Mouse (Mus musculus) subcutaneous adipose tissue, adult 2 months (tissue): ENCODE measurements around the gene Slc9b1. TPM values are rescaled to one million over a fixed set of nuclear protein-coding genes. Genes with fewer than 3 reads are reported as not detected.

Experiments used
- polyA plus RNA-seq: library from polyadenylated mRNA; depleted of rRNA; stranded (reverse); fragments of >200 nt; gene quantifications from 2 replicates; pipeline ENCODE4 v1.2.3, GENCODE M21; 2012; ENCODE audit warnings: low replicate concordance; rRNA removed

The Slc9b1 gene
- 0.07 TPM in 1 of 2 replicates, not detected in the other for polyA plus RNA-seq

DNA sequence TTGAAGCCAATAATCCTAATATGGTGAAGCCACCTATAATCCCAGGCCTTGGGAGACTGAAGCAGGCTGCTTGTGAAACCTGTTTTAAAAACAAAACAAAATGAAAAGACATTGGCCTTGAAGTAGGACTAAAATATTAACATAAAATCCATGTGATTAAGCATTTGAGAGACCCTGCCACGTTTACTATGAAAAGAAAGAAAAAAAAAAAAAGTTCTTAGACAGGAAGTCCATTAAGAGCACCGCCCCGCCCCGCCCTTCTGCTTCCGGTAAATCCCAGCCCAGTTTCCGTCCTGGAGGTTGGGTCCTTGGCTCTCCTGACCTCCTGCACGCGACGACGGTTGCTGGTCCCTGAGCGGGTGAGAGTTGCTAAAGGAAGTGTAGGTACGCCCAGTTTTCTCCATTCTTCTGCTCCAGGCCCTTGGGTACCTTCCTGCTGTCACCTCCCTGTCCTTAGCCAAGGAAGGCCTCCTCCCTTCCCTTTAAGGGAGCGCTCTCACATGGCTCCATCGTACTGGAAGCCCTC, at the start of gene Slc9b1:
TSS of gene Slc9b1 (plus strand) at position 291 of the 526 bp plus-strand sequence.

GRCm38 (mm10) chr3:135307411-135308259, 40.2 kb upstream of the Slc9b1 start, which contains the start of gene Slc9b2:
TSS of gene Slc9b2 (plus strand) at chr3:135307700.

GRCm38 (mm10) chr3:135423608-135424212, 75.9 kb downstream of the Slc9b1 start, which contains the start of gene Cisd2:
TSS of gene Cisd2 (minus strand) at chr3:135423925.

GRCm38 (mm10) chr3:135437758-135438495, 90.1 kb downstream of the Slc9b1 start, which contains the start of gene Ube2d3:
TSS of gene Ube2d3 (plus strand) at chr3:135438149.

Other genes with a start within 250 kb of the Slc9b1 start
- 0.85 and 2.0 TPM in 2 replicates for gene Cenpe, start 135.5 kb upstream of the Slc9b1 start, polyA plus RNA-seq
- 4.2 and 12.4 TPM in 2 replicates for gene Bdh2, start 66.8 kb upstream of the Slc9b1 start, polyA plus RNA-seq
- 0.15 and 2.3 TPM in 2 replicates for gene Slc9b2, start 40.3 kb upstream of the Slc9b1 start, polyA plus RNA-seq
- 12.0 and 18.5 TPM in 2 replicates for gene Cisd2, start 75.9 kb downstream of the Slc9b1 start, polyA plus RNA-seq
- 260 and 326 TPM in 2 replicates for gene Ube2d3, start 90.1 kb downstream of the Slc9b1 start, polyA plus RNA-seq
- gene Manba, start 137.6 kb downstream of the Slc9b1 start, polyA plus RNA-seq = 4.6 and 12.2 TPM in 2 replicates